Mouse (Mus musculus): ENCODE measurements at regions not wholly inside any gene's neighbourhood (a gene's known extent, or its start where the extent isn't known, plus 50 kb on each side); places are given as distances from the start of the nearest gene placed in this dataset.

GRCm38 (mm10) chr3:10823022-10823421, 487.5 kb upstream of the Gm38303 start:
- no peak for DNase-seq (ENCODE audit: low read depth, low spot score)

GRCm38 (mm10) chr3:10822566-10822965, 487.1 kb upstream of the Gm38303 start:
- DNase-seq (ENCODE audit: low read depth, low spot score): no peak

GRCm38 (mm10) chr3:10776258-10776995, 440.9 kb upstream of the Gm38303 start:
- DNase-seq (ENCODE audit: low read depth, low spot score): peak; percentile 20
